ENCODE assay signal across 18 mouse cellular contexts in the genomic region with DNA sequence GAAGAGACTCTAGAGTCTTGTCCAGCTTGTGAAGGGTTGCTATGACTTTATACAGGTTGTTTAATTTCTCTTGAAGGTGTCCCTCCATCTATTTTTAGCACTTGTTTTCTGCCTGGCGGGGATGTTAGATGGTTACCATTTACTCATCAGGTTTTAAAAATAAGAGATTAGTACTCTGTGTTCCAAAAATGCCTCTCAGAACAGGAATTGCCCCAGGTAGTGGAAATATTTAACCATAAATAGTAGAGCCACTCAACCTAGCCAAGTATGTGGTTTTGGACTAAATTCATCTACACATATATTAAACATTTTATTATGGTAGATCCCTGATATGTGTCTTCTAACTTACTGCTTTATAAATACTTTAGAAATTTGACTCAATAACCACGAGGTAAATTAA.
"Had no signal": no experiment of that assay in that cellular context is flagged by ENCODE, and none has a peak within 500 bp of the region (broad histone marks: within the 10 kb centered on the region; RNA-seq: fewer than 3 reads in every experiment).

No protein-coding gene starts in this region.

- H3K4me1 ChIP-seq: limb, embryonic 12.5 days; midbrain, embryonic 12.5 days; midbrain, embryonic 15.5 days; neural tube, embryonic 12.5 days; neural tube, embryonic 15.5 days had no signal

- H3K36me3 ChIP-seq: limb, embryonic 12.5 days; limb, embryonic 15.5 days; midbrain, embryonic 12.5 days; midbrain, embryonic 15.5 days; neural tube, embryonic 12.5 days; neural tube, embryonic 15.5 days had no signal

- H3K27me3 ChIP-seq: limb, embryonic 12.5 days; limb, embryonic 15.5 days; midbrain, embryonic 12.5 days; midbrain, embryonic 15.5 days; neural tube, embryonic 12.5 days; neural tube, embryonic 15.5 days had no signal

- H3K4me3 ChIP-seq: limb, embryonic 12.5 days; limb, embryonic 15.5 days; midbrain, embryonic 12.5 days; midbrain, embryonic 15.5 days; neural tube, embryonic 12.5 days; neural tube, embryonic 15.5 days had no signal

- ATAC-seq: liver, postnatal 0 days; lung, postnatal 0 days; midbrain, embryonic 15.5 days had no signal

- DNase-seq: liver, postnatal 0 days; lung, embryonic 14.5 days; right cerebral cortex, adult 18-20 months; right cerebral cortex, postnatal 14 days; right cerebral cortex, postnatal 4 days; spleen, adult 18-20 months; thymus, adult 18-20 months; thymus, postnatal 36 days had no signal

- H3K9ac ChIP-seq: limb, embryonic 12.5 days; limb, embryonic 15.5 days; liver, embryonic 14.5 days; liver, postnatal 0 days; lung, embryonic 14.5 days; midbrain, embryonic 12.5 days; midbrain, embryonic 15.5 days; neural tube, embryonic 12.5 days; neural tube, embryonic 15.5 days had no signal

- H3K9me3 ChIP-seq: limb, embryonic 12.5 days; limb, embryonic 15.5 days; midbrain, embryonic 15.5 days; neural tube, embryonic 12.5 days; neural tube, embryonic 15.5 days had no signal

- H3K27ac ChIP-seq: limb, embryonic 12.5 days; limb, embryonic 15.5 days; liver, embryonic 14.5 days; macrophage; midbrain, embryonic 12.5 days; midbrain, embryonic 15.5 days; neural tube, embryonic 12.5 days; neural tube, embryonic 15.5 days had no signal

- H3K4me2 ChIP-seq: limb, embryonic 12.5 days; limb, embryonic 15.5 days; liver, embryonic 11.5 days; lung, embryonic 14.5 days; midbrain, embryonic 12.5 days; midbrain, embryonic 15.5 days; neural tube, embryonic 12.5 days; neural tube, embryonic 15.5 days had no signal
